Mouse (Mus musculus): ENCODE results near the gene Fbf1.
"Not testable (repeated sequence)": the region's sequence is repeated elsewhere in the genome, so short reads cannot be mapped to it uniquely, and the experiment has no call there.

Fbf1 gene

DNA sequence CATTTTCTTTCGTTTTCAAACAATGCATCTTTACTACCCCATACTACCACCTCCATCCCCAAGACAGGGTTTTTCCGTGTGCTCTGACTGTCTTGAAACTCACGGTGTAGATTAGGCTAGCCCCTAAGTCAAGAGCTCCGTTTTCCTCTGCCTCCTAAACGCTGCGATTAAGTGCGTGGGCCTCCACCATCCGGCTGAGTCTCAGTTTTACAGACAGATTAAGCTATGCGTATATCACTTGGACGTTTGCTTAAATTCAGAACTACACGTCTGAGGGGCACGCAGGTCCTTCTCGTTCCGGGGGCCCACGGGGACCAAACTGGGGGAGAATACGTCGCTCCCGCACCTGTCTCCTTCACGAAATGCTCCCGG, 29.9 kb downstream of the Fbf1 start:
- no peak for DNase-seq (ENCODE audit: low read depth in 2 of 2, low spot score in 2 of 2)

DNA sequence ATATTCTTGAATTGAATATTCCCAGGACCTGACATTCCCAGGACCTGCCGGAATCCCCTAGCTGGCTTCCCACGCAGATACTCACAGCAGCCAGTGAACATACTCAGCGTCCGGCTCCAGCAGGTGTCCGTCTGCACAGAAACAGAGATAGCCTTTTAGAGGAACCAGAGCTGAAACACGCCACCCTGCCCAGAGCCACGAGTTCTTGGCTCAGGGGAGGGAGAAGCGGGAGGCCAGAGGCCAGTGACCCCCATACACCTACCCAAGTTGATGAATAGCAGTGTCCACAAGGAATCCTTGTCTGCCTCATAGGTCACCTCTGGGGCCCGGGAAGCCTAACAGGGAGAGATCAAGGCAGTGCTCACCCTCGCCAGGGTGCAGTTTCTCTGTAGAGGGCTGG, 33.8 kb downstream of the Fbf1 start:
- DNase-seq (ENCODE audit: low read depth in 2 of 2, low spot score in 2 of 2), result no peak

DNA sequence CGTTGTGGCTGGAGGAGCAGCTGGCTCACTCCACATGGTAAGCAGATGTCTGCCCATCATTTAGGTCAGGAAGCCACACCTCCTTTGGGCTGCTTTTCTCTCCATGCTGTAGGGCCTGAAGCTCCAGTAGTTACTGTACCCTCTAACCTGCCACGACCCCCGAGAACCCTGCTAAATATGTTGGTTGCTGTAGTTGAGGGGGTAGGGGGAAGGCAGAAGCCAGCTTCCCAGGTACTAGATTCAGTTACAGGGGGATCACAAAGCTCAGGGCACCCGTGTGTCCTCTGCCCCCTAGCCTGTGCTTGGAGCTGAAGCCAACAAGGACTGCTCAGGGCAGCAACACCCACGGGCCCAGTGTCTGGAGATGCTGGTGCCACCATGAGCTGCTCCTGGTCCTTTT, 34.5 kb downstream of the Fbf1 start:
- no peak for DNase-seq (ENCODE audit: low read depth in 2 of 2, low spot score in 2 of 2)

DNA sequence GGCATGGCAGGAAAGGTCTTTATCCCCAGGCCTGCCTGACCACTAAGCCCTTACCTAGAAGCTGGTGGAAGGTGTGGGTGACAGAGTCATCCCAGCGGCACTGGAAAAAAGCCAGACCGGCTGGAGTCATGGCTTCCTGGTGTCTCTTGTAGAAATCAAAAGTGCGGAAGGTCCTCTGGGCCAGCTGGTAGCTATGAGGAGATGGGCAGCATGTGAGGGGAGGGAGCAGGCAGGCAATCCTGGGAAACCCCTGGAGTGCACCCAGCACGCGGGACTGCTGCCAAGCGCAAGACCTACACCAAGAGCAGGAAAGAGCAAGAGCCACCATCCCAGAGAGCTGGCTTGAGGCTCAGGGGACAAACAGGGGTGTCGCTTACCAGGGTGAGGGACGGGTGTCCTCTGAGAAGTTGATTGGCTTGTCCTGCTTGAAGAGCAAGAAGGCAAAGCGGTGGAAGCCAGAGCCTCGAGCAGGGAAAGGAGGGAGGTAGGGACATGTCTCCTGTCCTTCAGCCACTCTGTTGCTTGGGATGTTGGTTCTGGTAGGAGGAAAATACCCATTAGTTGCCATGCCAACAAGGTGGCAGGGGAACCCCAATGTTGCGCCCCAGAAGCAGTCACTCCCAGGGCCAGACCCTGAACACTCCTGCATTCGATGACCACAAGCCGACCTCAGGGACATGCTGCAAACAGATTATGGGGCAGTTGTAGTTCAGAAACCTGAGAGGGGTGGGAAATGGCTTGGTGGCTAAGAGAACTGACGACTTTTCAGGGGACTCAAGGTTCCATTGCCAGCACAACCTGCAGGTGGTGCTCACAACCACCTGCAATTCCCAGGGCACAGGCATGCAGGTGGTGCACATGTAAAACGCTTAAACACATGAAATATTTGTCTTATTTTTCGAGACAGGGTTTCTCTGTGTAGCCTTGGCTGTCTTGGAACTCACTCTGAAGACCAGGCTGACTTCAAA, 35.3 kb downstream of the Fbf1 start:
- DNase-seq (ENCODE audit: low read depth in 2 of 2, low spot score in 2 of 2), result no peak

DNA sequence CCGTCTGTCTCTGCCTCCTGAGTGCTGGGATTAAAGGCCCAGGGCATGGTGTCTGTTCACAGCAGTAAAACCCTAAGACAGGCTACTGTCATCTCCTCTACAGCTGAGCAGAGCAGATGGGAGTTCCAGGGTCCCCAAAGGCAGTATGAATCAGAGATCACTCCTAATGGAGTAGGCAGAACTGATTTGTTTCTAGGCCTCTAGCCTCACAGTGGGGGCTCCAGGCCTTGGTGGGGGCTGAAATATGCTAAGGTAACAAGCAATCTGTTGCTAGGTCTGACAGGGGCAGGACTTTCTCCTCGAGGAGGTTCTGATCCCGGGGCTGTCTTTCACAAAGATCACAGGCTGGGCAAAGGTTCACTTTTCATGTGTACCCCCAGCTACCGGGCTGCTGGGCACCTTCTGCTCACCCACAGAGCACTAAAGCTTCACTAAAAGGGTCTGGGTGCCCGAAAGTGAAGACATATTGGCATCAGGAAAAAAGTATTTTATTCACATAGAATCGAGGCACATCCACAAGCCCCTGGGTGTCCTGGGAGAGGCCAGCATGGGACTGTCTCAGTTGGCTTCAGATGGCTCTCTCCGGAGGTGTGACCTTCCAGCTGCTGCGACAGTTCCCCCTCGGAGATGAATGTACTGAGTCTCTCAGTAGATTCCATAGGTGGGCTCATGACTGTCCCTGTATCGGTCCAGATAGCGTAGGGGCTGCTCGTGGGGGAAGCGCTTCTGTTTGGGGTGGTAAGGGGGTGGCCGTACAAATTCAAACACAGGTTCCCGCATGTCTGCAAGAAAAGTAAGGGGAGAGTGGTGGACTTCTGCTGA, 36.4 kb downstream of the Fbf1 start:
- peak in 1 of 2 experiments; percentile 12 for DNase-seq (ENCODE audit: low read depth in 2 of 2, low spot score in 2 of 2)

DNA sequence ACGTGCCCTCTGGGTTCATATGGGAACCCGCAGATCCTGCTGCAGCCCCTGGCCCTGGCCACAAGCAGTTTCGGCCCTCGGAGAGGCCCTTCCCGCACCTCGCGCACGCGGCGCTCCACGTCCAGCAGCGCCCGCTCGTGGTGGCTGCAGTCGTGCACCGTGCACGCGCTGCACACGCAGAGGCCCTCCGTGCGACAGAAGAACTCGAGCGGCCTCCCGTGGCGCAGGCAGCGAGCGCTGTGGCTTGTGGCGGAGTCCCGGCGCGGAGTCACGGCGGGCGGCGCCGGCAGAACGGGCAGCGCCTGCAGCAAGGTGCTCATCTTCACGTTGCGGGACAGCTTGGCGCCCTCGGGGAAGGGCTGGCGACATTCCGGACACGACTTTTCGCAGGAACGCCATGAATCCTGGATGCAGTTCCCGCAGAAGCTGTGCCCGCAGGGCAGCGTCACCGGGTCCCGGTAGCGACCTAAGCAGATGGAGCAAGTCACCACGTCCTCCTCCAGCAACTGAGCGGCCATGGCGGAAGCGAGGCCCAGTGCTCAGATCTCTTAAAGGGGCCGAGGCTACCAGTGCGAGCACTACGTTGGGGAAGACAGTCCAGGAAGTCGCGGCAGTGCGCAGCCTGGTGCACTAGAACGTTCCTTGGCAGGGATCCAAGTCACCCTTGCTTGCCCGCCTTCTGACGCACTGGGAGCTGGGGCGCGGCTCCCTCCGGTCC, 37.3 kb downstream of the Fbf1 start, which contains the start of gene Trim65:
Trim65 (minus strand) TSS at position 641 of the 718 bp plus-strand sequence.
- DNase-seq (ENCODE audit: low read depth in 2 of 2, low spot score in 2 of 2), result peak; percentile 72 to 78

DNA sequence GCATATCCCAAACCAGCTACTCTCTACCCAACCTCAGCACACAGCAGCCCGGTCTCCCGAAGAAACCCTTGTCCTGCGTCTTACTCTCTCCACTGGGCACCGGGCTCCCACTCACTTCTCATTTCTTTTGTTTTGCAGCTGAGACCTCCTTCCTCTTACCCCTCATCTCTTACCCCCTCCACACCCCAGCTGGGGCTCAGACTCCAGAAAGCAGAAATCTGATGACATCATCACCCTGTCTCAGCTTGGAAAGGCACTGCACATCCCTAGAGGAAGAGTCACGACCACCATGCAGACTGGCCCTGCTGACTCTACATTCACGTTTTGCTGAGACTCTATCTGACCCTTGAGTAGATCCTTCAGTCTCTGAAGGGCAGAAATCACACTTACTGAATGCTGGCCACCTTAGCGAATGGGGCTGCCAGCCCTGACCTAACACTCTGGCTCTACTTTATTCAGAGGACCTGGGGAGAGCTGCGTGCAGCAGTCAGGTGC, 37.9 kb downstream of the Fbf1 start:
- peak in 1 of 2 experiments; percentile 13 for DNase-seq (ENCODE audit: low read depth in 2 of 2, low spot score in 2 of 2)

DNA sequence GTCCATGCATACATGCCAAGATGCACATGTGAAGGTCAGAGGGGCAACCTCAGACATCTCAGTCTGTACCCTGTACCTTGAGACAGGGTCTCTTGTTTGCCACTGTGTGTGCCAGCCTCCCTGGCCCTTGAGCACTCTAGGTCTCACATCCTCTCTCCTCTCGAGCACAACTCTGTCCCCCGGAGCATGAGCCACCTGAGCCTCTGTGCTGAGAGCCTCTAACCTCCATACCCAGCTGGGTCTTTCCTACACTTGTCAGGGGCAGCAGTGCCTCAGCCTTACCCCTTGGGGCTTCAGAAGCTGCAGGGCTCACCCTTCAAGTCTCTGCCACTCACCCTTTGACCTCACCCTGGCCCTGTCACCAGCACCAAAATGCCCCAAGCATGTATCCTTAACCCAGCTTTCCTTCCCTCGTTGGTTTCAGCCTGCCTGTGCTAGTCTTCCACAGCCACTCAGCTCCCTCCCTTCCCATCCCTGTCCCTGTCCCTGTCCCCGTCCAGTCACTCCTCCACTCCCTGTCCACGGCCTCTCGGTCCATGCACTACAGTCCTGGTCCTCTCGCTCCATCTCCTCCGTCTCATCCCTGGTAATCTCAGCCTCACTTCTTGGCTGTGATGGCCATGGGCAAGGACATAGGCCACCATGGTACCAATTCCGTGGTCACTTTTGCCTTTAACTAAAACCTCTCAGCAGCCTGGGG, 38.7 kb downstream of the Fbf1 start:
- DNase-seq (ENCODE audit: low read depth in 2 of 2, low spot score in 2 of 2), result no peak

DNA sequence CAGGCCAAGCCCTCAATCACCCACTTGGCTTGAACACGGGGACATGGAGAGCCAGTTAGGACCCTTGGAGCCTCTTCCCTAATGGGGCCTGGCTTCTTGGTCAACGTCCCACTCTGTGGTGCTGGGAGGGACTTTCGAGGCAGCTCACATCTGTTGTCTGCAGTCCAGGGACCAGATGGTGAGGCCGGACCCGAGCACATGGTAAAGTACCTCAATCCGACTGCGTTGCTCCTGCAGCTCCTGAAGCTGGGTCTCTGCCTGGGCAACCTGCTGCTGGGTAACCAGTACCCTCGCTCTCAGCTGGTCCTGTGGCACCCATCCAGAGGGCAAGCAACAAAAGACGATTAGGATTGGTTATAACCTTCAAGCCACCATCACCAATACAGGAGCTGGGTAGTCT, 40.0 kb downstream of the Fbf1 start:
- no peak for DNase-seq (ENCODE audit: low read depth in 2 of 2, low spot score in 2 of 2)

DNA sequence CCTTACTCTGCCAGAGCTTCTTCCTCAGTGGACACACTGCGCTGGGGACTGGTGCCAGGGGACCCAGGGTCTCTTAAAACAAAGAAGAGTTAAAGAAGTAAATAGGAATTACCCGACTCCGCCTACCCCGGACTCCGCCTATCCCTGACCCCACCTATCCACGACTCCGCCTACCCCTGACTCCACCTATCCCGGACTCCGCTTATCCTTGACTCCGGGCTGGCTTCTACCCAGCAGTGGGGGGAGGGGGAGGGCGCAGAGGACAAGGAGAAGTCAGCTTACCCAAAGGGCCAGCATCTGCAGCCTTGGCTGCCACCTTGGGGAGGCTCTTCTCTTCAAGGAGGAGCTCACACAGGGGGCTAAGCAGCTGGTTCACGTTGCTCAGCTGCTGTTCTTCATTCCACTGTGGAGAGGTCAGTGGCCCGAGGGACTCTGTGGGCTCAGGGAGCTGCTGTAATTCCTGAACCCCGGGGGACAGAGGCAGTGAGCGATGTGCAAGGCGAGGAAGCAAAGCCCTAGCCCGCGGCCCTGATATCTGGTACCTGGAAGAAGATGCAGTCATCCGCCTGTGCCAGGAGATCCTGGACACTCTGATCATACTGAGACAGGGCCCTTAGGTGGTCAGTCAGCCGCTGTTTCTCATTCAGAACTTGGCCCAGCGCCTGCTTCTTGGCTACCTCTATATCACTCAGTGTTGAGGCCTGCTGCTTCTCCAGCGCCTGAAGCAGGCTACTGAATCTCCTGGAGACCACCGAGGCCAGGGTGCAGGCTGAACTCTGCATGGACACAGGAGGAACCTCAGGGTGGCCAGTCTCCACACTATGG, 40.6 kb downstream of the Fbf1 start, which contains the start of gene Trim47:
Trim47 (minus strand) TSS at position 55 of the 825 bp plus-strand sequence.
- no peak for DNase-seq (ENCODE audit: low read depth in 2 of 2, low spot score in 2 of 2)

DNA sequence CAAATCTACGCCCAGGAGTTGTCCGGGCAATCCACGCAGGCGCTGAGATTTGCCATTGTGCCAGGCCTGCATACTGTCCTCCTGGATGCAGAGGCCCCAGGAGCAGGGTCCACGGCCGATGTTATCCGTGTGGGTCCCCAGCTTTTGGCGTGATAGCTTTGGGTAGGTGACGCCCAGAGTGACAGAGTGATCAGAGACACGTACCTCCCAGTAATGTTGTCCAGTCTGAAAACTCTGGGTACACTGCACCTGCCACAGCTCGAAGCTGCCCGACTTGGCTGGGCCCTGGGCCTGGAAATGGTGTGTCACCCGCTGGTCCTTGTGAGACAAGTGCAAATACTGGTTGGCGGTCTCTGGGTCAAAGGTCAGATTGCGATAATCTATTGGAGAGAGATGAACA, 41.7 kb downstream of the Fbf1 start:
- no peak for DNase-seq (ENCODE audit: low read depth in 2 of 2, low spot score in 2 of 2)

DNA sequence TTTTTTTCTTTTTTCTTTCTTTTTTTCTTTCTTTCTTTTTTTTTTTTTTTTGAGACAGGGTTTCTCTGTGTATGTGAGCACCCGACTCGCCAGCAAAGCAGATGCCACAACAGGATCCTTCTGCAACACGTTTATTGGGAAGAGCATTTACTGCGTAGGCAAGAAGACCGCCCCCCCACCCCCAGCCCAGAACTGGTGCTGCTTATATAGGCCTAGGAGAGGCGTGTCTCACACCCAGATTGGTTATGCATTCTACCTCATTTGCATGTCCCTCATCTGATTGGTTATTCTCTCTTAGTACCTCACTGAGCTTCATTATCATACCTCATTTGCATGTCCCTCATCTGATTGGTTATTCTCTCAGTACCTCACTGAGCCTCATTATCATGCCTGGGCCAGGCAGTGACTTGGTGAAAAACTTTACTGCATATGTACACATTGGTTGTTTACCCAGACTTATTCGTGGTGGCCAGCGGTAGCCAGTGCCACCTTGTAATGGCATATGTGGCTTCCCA, 46.2 kb downstream of the Fbf1 start:
- not testable (repeated sequence) for DNase-seq (ENCODE audit: low read depth in 2 of 2, low spot score in 2 of 2)

DNA sequence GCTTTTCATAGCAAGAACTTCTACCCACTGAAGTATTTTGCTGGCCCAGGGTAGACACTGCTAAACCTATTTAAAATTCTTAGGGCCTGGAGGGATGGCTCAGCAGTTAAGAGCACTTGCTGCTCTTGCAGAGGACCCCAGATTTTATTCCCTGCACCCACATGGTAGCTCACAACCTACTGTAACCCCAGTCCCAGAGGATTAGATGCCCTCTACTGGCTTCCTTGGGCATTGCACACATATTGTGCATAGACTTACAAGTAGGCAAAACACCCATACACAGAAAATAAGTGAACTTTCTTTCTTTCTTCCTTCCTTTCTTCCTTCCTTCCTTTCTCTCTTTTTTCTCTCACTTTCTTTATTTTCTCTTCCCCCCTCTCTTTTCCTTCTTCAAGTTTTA, 50.1 kb downstream of the Fbf1 start:
- no peak for DNase-seq (ENCODE audit: low read depth in 2 of 2, low spot score in 2 of 2)

DNA sequence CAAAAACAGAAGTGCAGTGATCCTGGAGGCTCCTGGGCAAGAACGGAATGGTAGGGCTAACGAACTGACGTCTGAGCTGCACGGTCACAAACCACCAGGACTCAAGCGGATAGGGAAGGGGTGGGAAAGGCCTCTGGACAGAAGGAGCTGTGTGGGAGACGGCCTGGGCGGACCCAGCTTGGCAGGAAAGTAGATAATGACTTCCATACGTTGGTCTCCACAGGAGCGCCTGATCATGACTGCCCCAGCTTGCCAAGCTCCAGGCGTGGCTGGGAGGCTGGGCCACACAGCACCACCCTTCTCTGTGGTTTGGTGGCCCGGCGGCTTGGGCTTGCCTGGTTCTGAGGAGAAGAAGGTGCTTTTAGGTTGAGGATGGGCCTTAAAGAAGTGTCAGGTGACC, 50.7 kb downstream of the Fbf1 start:
- no peak for DNase-seq (ENCODE audit: low read depth in 2 of 2, low spot score in 2 of 2)

DNA sequence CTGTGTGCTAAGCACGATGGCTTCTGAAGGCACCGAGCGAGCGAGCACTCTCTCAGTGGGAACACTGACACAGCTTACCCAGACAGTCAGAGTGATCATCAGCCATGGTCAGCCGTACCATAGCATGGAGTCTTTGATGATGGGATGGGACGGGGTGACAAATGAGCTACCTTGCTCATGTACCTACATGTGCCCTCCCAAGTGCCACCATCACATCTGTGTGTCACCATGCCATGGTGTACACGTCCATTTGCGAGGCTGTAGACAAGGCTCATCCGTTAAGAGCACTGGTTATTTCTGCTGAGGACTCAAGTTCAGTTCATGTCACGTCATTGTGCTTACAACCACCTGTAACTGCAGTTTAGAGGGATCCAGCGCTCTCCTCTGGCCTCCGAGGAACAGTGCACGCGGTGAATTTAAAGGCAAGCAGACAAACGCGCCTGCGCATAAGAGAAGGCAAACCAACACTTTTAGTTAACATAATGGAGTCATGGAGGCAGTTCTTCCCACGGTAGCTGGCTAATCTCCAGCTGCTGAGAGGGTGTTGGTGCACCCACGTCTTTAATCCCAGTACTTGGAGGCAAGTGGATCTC, 56.3 kb downstream of the Fbf1 start:
- DNase-seq (ENCODE audit: low read depth in 2 of 2, low spot score in 2 of 2), result no peak

DNA sequence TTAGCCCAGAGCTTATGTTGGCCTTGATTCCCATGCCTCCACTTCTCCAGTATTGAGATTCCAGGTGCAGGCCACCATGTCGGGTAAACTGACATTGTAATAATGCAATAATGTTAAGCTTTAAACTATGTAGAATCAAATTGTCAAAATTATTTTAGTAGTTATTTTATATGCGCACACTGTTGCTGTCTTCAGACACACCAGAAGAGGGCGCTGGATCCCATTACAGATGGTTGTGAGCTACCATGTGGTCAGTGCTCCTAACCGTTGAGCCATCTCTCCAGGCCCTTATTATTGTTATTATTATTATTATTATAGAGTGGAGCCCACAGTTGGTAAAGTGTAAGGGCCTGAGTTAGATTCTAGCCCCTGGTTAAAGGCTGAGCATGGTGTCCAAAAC, 56.9 kb downstream of the Fbf1 start:
- DNase-seq (ENCODE audit: low read depth in 2 of 2, low spot score in 2 of 2), result no peak

DNA sequence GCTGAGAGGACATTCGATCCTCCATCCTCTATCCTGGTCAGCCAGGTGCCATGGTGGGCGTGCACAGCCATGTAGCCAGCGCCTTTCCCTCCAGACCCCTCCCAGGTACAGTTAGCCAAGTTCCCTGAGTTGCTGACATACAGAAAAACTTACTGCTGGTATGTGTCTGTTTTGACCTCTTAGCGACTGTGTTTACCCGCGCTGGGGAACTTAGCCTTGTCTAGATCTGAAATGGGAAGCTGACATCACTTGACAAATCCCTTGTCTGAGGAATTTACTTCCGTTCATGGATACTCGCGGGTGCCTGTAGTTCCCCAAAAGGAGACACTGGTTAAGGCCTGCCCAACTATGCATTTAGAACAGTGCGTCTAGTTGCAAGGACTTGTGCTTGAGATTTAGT, 57.4 kb downstream of the Fbf1 start:
- DNase-seq (ENCODE audit: low read depth in 2 of 2, low spot score in 2 of 2), result no peak

DNA sequence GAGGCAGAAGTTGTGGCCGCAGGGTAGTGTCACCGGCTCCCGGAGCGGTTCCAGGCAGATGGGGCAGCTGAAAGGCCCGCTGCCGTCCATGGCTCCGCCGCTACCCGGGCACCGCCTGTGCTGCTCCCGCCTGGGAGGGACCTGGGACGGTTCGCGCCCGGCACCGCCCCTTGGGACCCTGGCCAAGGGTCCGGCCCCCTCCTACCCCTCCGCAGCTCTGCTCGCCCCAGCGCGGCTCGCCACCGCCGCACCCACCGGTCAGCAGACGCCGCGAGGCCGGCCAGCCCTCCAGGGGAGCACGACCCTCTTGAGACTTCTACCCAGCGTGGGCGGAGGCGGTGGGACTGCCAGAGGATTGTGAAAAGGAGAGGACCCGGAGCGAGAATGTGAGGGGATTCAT, 57.8 kb downstream of the Fbf1 start:
- no peak for DNase-seq (ENCODE audit: low read depth in 2 of 2, low spot score in 2 of 2)

DNA sequence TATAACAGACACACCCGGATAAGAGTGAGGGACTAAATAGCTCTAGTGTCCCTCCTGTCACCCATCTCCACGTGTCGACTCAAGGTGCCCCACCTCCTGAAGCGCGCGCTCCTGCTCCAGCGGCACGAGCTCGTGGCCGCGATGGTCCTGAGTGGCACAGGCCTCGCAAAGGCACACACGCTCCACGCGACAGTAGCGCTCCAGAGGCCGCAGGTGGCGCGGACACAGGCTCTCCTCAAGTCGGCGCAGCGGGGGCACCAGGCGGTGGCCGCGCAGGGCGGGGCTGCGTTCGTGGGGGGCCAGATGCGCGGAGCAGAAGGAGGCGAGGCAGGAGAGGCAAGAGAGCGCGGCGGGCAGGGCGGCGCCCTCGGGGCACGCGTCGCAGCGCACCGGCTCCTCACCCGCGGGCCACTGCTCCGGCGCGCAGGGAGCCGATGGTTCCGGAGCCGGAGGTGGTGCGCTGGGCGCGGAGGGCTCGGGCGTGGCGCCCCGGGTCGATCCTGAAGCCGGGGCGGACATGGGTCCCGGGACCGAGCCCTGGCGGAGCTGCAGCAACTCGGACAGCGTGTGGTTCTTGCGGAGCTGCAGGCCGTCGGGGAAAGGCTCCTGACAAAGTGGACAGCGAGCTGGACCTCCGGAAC, 58.4 kb downstream of the Fbf1 start:
- DNase-seq (ENCODE audit: low read depth in 2 of 2, low spot score in 2 of 2), result no peak
